Mouse (Mus musculus) left cerebral cortex, adult 9 months (tissue): ENCODE measurements around the gene Gm17469.
"Not testable (repeated sequence)": the region's sequence is repeated elsewhere in the genome, so short reads cannot be mapped to it uniquely, and the experiment has no call there.

Experiments
- DNase-seq, 2 experiments: peaks; one replicate each; pipeline ENCODE4 v3.0.0; 2022; ENCODE audit warnings: low spot score in 2 of 2

Gm17469 gene

GRCm38 (mm10) chrX:124629593-124629992 is at the start of gene Gm17469:
TSS of gene Gm17469 (plus strand) at chrX:124629893.
- not testable (repeated sequence) for DNase-seq
